Mouse (Mus musculus): ENCODE results near the gene Mrpl11.
"Not testable (repeated sequence)": the region's sequence is repeated elsewhere in the genome, so short reads cannot be mapped to it uniquely, and the experiment has no call there.

Gene Mrpl11

DNA sequence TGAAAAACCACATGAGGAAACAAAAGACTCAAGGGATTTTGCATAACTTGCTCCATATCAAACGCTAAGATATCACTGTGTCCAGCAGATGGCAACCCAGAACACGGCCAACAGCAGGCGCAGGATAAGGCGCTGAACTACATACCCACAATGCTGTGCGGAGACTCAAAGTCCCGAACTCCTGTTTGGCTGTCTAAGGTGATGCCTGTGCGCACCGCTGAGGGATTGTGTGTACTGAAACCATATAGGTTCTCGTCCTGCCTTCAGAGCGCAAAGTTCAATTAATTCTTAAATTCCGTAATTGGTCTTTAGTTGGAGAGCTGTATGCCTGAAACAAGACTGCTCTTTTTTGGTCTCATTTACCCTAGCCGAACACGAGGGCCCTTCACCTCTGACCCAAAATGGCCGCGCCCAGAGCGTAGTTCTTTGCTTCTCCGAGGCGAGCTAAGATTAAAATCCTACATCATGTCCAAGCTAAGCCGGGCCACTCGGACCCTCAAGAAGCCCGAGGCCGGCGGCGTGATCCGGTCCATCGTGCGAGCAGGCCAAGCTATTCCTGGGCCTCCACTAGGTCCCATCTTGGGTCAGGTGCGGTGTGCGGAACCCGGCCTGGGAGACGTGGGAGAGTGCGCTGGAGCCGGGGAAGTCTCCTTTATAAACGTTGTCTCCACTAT is at the start of gene Mrpl11:
TSS of gene Mrpl11 (plus strand) at position 220 of the 674 bp plus-strand sequence.
- peak; percentile 99 for DNase-seq (ENCODE audit: low read depth, low spot score)

DNA sequence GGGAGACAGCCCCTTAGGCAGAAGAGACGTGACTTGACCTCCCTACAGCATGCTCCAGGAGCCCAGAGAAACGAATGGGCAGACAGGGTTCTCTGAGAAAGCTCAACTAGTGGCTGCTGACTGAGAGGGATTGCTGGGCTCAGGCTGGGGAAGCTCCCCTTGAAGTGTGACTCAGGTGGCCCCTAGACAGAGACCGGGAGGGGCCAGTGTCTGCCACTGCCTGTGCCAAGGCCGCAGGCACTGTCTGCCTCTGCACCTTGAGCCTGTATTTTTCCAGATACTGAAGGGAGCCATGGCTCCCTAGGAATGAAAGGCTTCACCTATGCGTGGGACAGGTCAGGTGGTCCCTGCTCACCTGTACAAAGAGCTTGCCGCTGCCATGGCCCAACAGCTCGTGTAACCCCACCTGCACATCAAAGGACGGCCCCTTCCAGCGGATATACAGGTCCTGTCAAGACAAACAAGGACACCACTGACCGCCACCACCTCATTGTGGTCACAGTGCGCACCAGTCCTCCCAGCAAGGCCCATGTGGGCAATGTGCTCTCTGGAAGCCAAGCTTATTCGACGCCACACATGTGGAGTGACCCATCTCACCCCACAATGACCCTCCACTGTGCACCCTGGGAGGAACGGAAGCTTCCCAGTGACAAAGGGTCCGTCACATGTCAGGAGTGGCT is 45.9 kb upstream of the Mrpl11 start:
- no peak for DNase-seq (ENCODE audit: low read depth, low spot score)

DNA sequence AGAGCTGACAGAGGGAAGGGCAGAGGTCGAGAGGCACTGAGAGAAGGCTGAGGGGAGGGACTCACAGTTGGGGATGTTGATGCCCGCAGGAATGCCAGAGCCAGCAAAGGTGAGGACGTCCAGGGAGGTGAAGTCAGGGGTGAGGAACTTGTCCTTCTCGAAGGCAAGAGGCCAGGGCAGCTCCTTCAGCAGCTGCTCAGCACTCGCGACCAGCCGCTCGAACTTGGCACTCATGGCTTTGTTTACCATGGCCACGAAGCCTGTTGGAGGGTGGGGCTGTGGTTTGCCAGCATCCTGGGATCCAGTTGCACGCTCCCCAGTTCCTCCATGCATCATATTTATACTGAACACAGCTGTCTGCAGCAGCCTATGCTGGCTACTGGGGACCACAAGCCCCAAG is 45.1 kb upstream of the Mrpl11 start:
- DNase-seq (ENCODE audit: low read depth, low spot score) = no peak

DNA sequence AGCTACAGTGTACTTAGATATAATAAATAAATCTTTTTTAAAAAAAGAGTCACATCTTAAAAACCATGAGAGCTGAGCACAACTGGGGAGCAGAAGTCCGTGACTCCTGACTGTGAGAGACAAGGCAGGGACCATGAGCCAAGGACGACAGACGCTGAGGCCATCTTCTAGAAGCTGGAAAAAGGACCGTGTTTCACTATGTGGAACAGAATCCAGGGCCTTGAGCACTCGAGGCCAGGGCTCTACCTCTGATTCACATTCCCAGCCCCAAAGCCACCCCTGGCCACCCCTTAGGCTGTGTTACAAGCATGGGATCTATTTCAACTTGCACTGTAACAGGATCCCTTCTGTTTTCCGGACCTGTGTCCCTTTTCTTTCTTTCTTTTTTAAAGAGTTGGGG is 42.3 kb upstream of the Mrpl11 start:
- no peak for DNase-seq (ENCODE audit: low read depth, low spot score)

DNA sequence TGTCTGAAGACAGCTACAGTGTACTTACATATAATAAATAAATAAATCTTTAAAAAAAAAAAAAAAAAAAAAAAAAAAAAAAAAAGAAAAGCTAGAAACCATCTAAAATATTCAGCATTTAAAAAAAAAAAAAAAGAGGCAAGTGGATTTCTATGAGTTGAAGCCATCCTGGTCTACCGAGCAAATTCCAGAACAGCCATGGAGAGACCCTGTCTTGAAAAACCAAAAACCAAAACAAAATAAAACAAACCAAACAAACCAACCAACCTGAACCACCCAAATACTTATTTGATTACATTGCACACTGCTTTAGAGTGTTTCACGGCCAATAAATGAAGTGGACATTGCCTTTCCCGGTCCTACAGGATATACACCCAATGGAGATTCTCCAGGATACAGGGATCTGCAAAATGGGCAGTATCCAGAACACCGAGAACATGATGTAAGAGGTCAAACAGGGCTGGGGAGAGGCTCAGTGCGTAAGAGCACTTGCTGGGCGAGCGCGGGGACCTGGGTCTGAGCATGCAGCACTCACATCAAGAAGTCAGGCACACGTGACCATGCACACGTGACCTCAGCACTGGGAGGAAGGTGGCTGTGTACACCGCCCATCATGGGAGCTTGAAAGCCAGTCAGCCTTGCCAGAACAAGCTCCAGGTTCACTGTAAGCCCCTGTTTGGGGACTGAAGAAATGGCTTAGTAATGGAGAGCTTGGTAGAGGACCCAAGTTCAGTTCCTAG is 36.7 kb upstream of the Mrpl11 start:
- DNase-seq (ENCODE audit: low read depth, low spot score) = no peak

DNA sequence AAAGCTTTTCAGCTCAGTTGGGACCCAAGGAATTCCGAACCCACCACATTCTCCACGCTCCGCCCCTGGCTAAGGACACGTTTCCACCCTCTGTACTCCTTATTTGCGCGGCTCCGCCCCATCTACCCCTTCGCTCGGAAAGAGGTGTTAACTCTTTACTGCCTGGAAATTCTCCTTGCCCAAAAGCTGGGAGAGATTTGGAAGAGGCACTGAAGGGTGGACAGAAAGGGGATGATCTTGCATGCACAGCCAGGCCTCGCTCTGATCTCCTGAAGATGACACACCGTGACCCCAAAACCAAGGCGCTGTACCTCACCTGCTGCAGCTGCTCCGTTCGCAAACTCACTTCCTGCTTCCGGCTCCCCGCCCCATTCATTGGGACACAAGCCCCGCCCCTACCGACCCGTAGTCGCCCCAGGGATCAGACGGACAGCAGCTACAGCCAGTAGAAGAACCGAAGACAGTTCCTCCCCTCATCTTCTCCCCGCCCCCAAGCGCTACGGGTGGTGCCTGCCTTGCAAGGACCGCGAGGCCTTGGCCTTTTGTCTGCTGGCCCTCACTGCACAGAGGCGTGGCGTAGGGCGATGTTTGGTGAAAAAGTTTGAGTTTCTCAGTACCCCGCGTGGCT is 33.9 kb upstream of the Mrpl11 start, which contains the start of gene Dpp3:
TSS of gene Dpp3 (minus strand) at position 384 of the 628 bp plus-strand sequence.
- DNase-seq (ENCODE audit: low read depth, low spot score) = peak; percentile 98

DNA sequence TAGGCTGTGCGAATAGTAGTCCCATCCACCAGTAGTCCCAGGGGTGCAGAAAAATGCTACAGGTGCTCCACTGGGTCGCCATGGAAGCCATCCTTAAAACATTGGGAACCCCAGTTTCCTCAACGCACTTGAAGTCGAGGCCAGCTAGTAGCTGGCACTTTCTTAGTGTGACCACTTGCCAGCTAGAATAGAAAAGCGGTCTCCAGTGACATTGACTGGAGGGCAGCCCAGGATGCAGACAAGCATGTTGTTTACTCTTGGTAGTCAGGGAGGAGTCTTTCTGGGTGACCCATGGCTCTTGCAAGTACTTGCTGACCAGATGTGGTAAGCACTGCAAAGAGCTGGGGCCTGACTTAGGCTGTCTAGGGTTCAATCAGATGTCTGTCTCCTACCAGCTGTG is 33.2 kb upstream of the Mrpl11 start:
- DNase-seq (ENCODE audit: low read depth, low spot score) = no peak

DNA sequence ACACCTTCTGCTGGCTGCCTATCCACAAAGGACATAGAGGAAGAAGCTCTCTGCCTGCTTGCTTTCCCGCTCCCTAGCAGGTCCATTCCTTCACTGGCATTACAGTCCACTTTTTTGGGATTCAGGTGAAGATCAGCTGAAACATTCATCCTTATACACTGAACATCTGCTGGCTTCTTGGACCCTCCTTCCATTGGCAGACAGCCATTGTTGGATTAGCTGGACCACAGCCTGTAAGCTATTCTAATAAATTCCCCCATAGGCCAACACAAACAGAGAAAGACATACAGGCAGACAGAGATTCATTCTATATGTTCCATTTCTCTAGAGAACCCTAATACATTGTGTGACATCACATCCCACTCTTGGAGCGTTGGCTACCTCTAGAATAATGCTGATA is 25.1 kb upstream of the Mrpl11 start:
- DNase-seq (ENCODE audit: low read depth, low spot score) = no peak

DNA sequence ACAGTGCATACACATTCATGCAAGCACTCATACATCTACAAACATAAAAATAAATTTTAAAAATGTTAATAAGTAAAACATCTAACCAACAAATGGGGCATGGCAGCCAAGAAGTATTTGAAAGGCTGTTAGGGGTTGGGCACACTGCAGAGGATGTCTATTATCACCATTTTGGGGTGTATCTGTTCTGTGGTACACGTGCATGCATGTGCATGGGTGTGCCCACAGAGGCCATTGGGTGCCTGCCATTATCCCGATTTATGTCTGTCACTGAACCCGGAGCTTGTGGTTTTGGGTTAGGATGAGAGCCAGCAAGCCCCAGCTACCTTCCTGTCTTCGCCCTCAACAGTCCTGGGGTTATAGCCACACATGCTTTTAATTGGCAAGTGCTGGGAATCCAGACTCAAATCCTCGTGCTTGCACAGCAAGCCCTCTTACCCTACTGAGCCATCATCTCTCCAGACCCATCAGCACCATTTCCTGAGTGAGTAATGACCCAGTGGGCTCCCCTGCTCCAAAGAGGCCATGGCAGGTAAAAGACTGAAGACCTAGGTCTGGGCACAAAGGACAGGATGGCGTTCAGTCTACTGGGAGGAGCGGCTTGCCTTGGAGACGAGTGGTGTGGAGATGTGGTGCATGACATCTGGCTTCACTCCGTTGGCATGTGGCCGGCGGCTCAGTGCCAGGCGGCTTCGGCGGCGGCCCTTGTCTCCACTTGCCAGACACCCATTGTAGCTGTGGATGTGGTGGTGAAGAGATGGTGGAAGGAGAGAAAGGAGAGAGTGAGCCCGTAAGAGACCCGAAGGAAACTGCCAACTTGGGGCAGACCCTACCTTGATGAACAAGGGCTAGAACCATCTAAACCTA is 24.3 kb upstream of the Mrpl11 start:
- no peak for DNase-seq (ENCODE audit: low read depth, low spot score)

DNA sequence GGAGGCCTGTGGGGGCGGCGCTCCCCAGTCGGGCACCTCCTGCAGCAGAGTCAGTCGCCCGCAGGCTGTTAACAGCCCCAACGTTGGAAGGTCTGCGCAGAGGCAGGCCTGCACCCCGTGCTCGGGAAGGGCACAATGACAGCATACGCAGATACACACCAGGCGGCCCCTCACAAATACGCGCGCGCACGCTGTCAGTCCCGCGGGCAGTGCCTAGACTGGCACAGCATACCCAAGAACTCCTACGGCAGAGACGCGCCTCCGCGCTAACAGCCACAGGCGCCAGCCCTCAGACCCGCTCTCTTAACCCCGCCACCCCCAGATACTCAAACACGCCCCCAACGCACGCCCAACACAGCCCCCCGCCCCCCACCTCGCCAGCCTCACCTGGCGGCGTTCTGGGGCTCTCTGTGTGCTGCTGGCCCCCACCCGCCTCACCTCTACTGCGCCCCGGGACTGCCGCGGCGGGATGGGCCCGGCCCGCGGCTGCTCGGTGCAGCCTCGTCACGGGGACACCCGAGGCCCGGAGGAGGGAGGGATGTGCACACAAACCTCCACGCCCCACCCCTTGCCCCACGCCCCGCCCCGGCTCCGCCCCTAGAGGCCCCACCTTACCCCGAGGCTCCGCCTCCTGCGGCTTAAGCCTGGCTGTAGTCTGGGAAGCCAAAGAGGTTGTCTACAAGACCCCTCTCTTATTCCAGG is 19.2 kb upstream of the Mrpl11 start, which contains the start of gene Peli3:
TSS of gene Peli3 (minus strand) at position 577 of the 702 bp plus-strand sequence.
- DNase-seq (ENCODE audit: low read depth, low spot score) = peak; percentile 93

DNA sequence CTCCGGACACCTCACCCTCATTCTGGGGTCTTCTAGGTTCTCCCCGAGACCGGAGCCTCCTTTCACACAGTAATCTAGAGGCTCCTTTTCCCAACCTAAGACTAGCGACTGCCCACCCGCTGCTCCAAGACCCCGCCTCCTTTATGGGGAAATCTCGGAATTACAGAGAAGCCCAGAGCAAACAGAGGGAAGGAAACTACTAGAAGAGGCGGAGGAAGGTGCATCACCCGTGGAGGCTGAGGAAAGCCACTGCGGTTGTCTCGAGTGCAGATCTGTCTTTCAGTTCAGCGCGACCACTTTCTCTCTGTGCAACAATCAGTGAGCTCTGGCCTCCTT is 18.7 kb upstream of the Mrpl11 start:
- no peak for DNase-seq (ENCODE audit: low read depth, low spot score)

DNA sequence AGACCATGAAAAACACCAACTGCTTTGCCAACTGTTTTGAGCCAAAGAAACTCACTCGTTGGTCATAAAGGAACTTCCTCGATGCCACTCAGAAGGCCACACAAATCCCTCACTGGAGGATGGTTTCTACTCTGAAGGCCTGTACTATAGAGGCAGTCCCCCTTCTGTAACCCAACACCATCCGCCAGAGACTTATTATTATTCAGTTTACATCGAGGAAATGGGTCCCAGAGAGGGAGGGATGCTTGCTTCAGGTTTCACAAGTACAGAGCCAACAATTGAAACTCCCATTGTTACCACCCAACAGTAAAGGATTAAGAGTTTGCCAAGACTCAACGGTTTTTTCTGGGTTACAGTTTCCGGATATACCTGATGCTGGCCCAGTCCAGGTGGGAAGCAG is 16.4 kb upstream of the Mrpl11 start:
- no peak for DNase-seq (ENCODE audit: low read depth, low spot score)

DNA sequence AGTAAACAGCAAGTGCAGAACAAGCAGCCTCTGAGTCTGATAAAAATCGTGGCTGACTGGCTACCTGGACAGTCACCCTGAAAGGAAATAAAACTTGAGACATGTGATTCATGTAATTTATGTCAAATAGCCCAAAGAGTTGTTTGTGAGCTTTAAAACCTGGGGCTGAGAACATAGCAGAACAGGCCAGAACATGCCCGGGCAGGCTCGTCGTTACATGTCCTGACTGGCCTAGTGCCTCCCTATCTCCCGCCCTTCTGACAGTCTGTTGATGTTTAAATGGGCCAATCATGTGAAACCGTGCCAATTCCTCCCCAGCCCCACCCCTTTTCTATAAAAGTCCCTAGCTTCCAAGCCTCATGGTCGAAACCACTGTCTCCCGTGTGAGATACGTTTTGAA is 13.3 kb upstream of the Mrpl11 start:
- not testable (repeated sequence) for DNase-seq (ENCODE audit: low read depth, low spot score)

DNA sequence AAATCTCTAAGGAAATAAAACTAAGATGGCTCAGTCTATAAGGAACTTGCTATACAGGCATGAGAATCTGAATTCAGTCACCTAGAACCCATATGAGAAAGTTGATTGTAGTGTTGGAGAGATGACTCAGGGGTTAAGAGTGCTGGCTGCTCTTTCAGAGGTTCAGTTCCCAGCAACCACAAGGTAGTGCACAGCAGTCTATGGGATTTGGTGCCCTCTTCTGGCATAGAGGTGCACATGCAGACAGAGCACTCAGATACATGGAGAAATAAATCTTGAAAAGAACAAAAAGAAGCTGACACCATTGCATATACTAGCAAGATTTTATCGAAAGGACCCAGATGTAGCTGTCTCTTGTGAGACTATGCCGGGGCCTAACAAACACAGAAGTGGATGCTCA is 6.3 kb downstream of the Mrpl11 start:
- DNase-seq (ENCODE audit: low read depth, low spot score) = peak; percentile 32

DNA sequence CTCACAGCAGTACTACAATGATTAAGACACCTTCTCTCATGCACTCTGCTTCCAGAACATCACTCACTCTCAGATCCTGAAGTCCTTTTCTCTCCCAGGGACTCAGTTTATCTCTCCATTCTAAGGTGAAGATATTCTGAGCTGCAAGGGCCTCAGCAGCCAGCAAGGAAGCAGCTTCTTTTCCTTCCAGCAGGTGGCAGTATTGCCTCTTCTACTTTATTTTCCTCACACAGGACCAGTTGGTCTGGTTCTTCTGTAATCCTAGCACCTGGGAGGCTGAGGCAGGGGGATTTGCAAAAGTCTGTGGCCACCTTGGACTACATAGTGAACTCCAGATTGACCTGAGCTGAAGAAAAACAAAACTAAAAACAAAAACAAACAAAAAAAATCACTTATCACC is 19.8 kb downstream of the Mrpl11 start:
- peak; percentile 93 for DNase-seq (ENCODE audit: low read depth, low spot score)

DNA sequence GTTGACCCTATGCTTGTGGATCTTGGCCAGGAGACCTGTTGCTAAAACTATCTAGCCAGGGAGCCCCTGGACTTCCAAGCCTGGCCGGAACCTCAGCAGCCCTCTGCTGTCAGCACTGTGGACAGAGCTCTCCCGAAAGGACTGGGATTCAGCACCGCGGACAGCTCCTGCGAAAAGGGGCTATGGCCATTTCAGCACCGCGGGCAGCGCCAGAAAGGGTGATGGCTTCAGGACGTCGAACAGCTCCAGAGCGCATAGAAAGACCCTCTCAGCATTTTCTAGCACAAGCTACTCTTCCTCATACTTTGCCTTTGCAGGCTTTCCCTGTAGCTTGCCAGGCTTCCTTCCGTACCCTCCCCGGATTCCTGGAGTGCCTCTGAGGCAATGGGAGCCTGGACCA is 27.1 kb downstream of the Mrpl11 start:
- peak; percentile 61 for DNase-seq (ENCODE audit: low read depth, low spot score)

DNA sequence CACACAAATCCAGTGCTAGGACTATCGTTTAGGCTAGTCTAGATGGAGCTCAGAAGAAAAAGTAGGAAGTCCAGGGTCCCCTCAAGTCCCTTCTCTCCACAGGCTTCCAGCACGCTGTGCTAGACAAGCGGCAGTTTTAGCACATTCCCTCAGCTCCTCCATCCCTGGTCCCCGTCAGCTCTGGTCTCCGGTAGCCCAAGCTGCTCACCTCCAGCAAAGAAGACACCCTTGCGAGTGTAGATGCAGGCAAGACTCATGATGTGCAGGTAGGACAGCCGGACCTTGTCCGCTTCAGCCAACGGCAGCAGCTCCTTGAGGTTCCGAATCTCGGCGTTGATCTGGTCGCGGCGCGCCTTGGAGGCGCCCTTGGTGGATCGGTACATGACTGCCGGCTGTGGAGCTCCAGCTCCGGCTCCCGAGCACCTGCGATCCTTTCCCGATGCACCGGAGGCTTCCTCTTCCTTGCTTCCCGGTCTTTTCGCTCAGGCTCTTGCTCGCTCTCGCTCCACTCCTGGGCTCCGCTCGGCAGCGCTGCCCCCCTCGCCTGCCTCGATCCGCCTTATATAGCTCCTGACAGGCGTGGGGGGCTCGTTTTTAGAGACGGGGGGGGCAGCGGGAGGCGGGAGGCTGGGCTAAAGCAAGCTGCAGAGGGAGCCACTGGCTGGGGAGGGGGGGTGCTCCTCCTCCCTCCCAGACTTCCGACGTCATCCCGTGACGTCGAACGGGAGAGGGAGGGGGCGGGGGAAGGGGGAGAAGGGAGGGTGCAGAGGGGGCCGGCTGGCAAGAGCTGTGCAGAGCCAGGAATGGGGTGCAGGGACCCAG is 27.7 kb downstream of the Mrpl11 start:
- DNase-seq (ENCODE audit: low read depth, low spot score) = peak; percentile 97

DNA sequence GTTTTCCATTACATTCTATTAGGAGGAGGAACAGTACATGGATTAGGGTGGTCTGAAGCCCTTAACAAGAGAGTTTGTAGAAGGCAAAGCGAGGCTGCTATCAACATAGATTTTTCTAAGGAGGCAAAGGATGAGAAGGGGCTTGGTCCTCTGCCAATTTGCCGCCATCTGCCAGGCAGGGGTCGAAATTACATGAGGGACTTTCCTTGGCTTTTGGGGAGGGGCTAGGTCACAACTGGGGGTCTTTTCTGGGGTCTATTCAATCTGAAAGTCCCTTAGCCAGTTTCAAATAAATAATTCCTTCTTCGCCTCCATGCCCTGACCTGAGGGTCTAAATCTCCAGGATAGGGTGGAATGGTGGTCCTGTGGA is 28.3 kb downstream of the Mrpl11 start, which contains the start of gene Npas4:
TSS of gene Npas4 (minus strand) at position 61 of the 370 bp plus-strand sequence.
- DNase-seq (ENCODE audit: low read depth, low spot score) = no peak

DNA sequence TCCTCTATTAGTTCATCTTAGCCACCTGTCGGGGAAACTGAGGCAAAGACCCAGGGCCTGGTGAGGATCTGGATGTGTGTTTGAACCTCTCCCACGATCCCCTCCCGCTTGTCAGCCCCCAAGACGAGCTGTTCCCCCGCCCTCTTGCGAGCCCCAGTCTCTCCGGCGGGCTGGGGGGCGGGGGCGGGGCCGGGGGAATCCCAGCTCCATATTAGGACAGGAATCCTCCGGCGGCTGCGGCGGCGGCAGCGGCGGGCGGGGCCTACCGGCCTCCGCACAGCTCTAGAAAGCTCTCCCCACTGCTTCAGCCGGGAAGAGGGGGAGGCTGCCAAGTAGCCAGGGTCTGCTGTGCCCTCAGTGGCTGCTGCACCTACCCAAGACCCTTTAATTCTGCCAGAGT is 28.8 kb downstream of the Mrpl11 start:
- DNase-seq (ENCODE audit: low read depth, low spot score) = peak; percentile 71

DNA sequence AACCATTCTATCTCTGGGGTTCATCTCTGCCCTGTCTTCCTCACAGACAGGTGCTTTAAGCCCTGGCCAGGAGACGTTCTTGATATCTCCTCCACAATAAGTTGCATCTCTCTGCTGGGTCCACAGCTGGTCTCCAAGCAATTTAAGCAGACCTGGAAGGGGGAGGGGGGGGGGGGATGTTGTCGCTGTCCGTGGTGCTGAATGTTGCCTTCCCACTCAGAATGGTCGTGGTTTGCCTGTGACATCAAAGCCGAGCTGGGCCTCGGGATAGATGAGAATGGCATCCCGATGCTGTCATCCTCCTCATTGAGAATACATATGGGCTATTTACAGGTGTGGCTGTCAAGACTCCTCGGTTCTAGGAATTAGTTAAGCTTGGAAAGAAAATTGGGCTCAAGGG is 30.4 kb downstream of the Mrpl11 start:
- no peak for DNase-seq (ENCODE audit: low read depth, low spot score)
